Mouse (Mus musculus): ENCODE measurements at regions not wholly inside any gene's neighbourhood (a gene's known extent, or its start where the extent isn't known, plus 50 kb on each side); places are given as distances from the start of the nearest gene placed in this dataset.
A peak's percentile ranks its signal among the peaks of the same experiment; 100 is the strongest.

- peaks cover 6% of the 10 kb centered on the region for H3K27me3 ChIP-seq (ENCODE audit: control insufficient read depth, insufficient read depth, insufficient read length)
- no peaks in the 10 kb centered on the region for H3K79me2 ChIP-seq (ENCODE audit: control insufficient read depth, insufficient read depth)
- H3K4me2 ChIP-seq (ENCODE audit: low read depth) = peak overlapping the region; percentile 76
- peak overlapping the region; percentile 9 for H3K4me3 ChIP-seq
- no peaks in the 10 kb centered on the region for H3K36me3 ChIP-seq (ENCODE audit: control insufficient read depth, insufficient read depth)
- TF ChIP-seq CEBPB (IDR thresholded peaks at IDR 0.05; ENCODE audit: insufficient read depth, poor library complexity, severe bottlenecking) = no peak
- peak; percentile 25 for TF ChIP-seq SRF (IDR thresholded peaks at IDR 0.05; ENCODE audit: control insufficient read depth, insufficient read length, low read depth)
- TF ChIP-seq POLR2AphosphoS2 (IDR thresholded peaks at IDR 0.05; ENCODE audit: insufficient read length, low read depth) = no peak
- no peak for TF ChIP-seq MYOD1 (IDR thresholded peaks at IDR 0.05; ENCODE audit: control insufficient read depth in 1 of 3, insufficient read length in 2 of 3, low read depth in 2 of 3)
- TF ChIP-seq REST (IDR thresholded peaks at IDR 0.05; ENCODE audit: insufficient read depth, insufficient read length) = no peak
- no peak for TF ChIP-seq USF1 (IDR thresholded peaks at IDR 0.05; ENCODE audit: low read depth)
- peak in 1 of 3 experiments; percentile 43 for TF ChIP-seq MYOG (IDR thresholded peaks at IDR 0.05; ENCODE audit: control insufficient read depth in 1 of 3, insufficient read depth in 1 of 3, insufficient read length in 2 of 3, low read depth in 2 of 3)
- TF ChIP-seq TCF3 (IDR thresholded peaks at IDR 0.05; ENCODE audit: insufficient read length, low read depth) = no peak
- no peak for TF ChIP-seq TCF12 (IDR thresholded peaks at IDR 0.05; ENCODE audit: insufficient read depth, poor library complexity, severe bottlenecking)
- no peak for TF ChIP-seq MAX (IDR thresholded peaks at IDR 0.05; ENCODE audit: low read depth)
- no peak for TF ChIP-seq E2F4 (IDR thresholded peaks at IDR 0.05; ENCODE audit: insufficient read depth)
- TF ChIP-seq POLR2A (IDR thresholded peaks at IDR 0.05; ENCODE audit: insufficient read length, low read depth) = no peak
- no peak overlapping the region for H3ac ChIP-seq (ENCODE audit: control insufficient read depth, insufficient read length)
Measured at GRCm38 (mm10) chr15:36374732-36375548, 632.6 kb downstream of the Zfp706 start.

- peaks cover 6% of the 10 kb centered on the region for H3K27me3 ChIP-seq (ENCODE audit: control insufficient read depth, insufficient read depth, insufficient read length)
- no peak overlapping the region for H3ac ChIP-seq (ENCODE audit: control insufficient read depth, insufficient read length)
- no peaks in the 10 kb centered on the region for H3K36me3 ChIP-seq (ENCODE audit: control insufficient read depth, insufficient read depth)
- peak overlapping the region; percentile 76 for H3K4me2 ChIP-seq (ENCODE audit: low read depth)
- peak overlapping the region; percentile 9 for H3K4me3 ChIP-seq
- H3K79me2 ChIP-seq (ENCODE audit: control insufficient read depth, insufficient read depth) = no peaks in the 10 kb centered on the region
- TF ChIP-seq POLR2AphosphoS2 (IDR thresholded peaks at IDR 0.05; ENCODE audit: insufficient read length, low read depth) (no peak), MYOG (IDR thresholded peaks at IDR 0.05; ENCODE audit: control insufficient read depth in 1 of 3, insufficient read depth in 1 of 3, insufficient read length in 2 of 3, low read depth in 2 of 3) (no peak), MAX (IDR thresholded peaks at IDR 0.05; ENCODE audit: low read depth) (no peak), TCF3 (IDR thresholded peaks at IDR 0.05; ENCODE audit: insufficient read length, low read depth) (no peak)
Measured at GRCm38 (mm10) chr15:36373900-36374611, 633.5 kb downstream of the Zfp706 start.

- no peak overlapping the region for H3K4me2 ChIP-seq (ENCODE audit: low read depth)
- no peaks in the 10 kb centered on the region for H3K36me3 ChIP-seq (ENCODE audit: control insufficient read depth, insufficient read depth)
- H3K79me2 ChIP-seq (ENCODE audit: control insufficient read depth, insufficient read depth) = no peaks in the 10 kb centered on the region
- H3ac ChIP-seq (ENCODE audit: control insufficient read depth, insufficient read length) = no peak overlapping the region
- no peak overlapping the region for H3K4me3 ChIP-seq
- TF ChIP-seq MYOD1 (IDR thresholded peaks at IDR 0.05; ENCODE audit: control insufficient read depth in 1 of 3, insufficient read length in 2 of 3, low read depth in 2 of 3) (no peak), USF1 (IDR thresholded peaks at IDR 0.05; ENCODE audit: low read depth) (no peak), POLR2A (IDR thresholded peaks at IDR 0.05; ENCODE audit: insufficient read length, low read depth) (no peak)
- peaks cover 6% of the 10 kb centered on the region for H3K27me3 ChIP-seq (ENCODE audit: control insufficient read depth, insufficient read depth, insufficient read length)
Measured at GRCm38 (mm10) chr15:36373481-36373880, 634.1 kb downstream of the Zfp706 start.

DNA sequence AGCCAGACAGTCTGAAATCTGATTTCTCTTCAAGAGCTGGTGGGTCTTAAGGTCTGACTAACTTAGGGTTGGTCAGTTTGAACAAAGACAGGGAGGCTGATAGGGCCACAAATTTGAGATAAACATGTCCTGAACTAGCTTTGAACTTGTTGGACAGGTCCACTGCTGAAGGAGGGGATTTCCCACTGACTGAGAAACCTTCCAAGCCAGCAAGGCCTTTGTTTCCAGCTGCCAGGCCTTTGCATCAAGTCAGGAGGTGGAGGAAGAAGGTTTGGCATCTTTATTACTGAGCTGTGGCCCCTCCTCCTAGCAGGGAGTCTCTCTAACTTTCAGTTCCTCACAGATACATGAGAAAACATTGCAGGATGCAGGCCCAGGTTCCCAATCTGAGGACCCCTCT is 636.2 kb downstream of the Zfp706 start:
- Histone ChIP-seq H3K4me3 (no peak overlapping the region), H3K79me2 (ENCODE audit: control insufficient read depth, insufficient read depth) (no peaks in the 10 kb centered on the region), H3K4me2 (ENCODE audit: low read depth) (no peak overlapping the region), H3K36me3 (ENCODE audit: control insufficient read depth, insufficient read depth) (no peaks in the 10 kb centered on the region), H3K27me3 (ENCODE audit: control insufficient read depth, insufficient read depth, insufficient read length) (peaks cover 6% of the 10 kb centered on the region), H3ac (ENCODE audit: control insufficient read depth, insufficient read length) (no peak overlapping the region)
- no peak for TF ChIP-seq POLR2A (IDR thresholded peaks at IDR 0.05; ENCODE audit: insufficient read length, low read depth)
- TF ChIP-seq POLR2AphosphoS2 (IDR thresholded peaks at IDR 0.05; ENCODE audit: insufficient read length, low read depth) = no peak
- TF ChIP-seq REST (IDR thresholded peaks at IDR 0.05; ENCODE audit: insufficient read depth, insufficient read length) = no peak

- H3K36me3 ChIP-seq (ENCODE audit: control insufficient read depth, insufficient read depth) = no peaks in the 10 kb centered on the region
- H3K79me2 ChIP-seq (ENCODE audit: control insufficient read depth, insufficient read depth) = no peaks in the 10 kb centered on the region
- TF ChIP-seq MYOD1 (IDR thresholded peaks at IDR 0.05; ENCODE audit: control insufficient read depth in 1 of 3, insufficient read length in 2 of 3, low read depth in 2 of 3) (no peak), E2F4 (IDR thresholded peaks at IDR 0.05; ENCODE audit: insufficient read depth) (no peak), REST (IDR thresholded peaks at IDR 0.05; ENCODE audit: insufficient read depth, insufficient read length) (no peak), POLR2AphosphoS2 (IDR thresholded peaks at IDR 0.05; ENCODE audit: insufficient read length, low read depth) (no peak), TCF12 (IDR thresholded peaks at IDR 0.05; ENCODE audit: insufficient read depth, poor library complexity, severe bottlenecking) (no peak), USF1 (IDR thresholded peaks at IDR 0.05; ENCODE audit: low read depth) (no peak), CEBPB (IDR thresholded peaks at IDR 0.05; ENCODE audit: insufficient read depth, poor library complexity, severe bottlenecking) (no peak), POLR2A (IDR thresholded peaks at IDR 0.05; ENCODE audit: insufficient read length, low read depth) (no peak), SRF (IDR thresholded peaks at IDR 0.05; ENCODE audit: control insufficient read depth, insufficient read length, low read depth) (no peak), MYOG (IDR thresholded peaks at IDR 0.05; ENCODE audit: control insufficient read depth in 1 of 3, insufficient read depth in 1 of 3, insufficient read length in 2 of 3, low read depth in 2 of 3) (no peak), MAX (IDR thresholded peaks at IDR 0.05; ENCODE audit: low read depth) (no peak), TCF3 (IDR thresholded peaks at IDR 0.05; ENCODE audit: insufficient read length, low read depth) (no peak)
- H3ac ChIP-seq (ENCODE audit: control insufficient read depth, insufficient read length) = no peak overlapping the region
- no peak overlapping the region for H3K4me2 ChIP-seq (ENCODE audit: low read depth)
- peaks cover 6% of the 10 kb centered on the region for H3K27me3 ChIP-seq (ENCODE audit: control insufficient read depth, insufficient read depth, insufficient read length)
- no peak overlapping the region for H3K4me3 ChIP-seq
Measured at GRCm38 (mm10) chr15:36370906-36371305, 636.7 kb downstream of the Zfp706 start.

Measured in myocyte (in vitro differentiated cells).